Mouse (Mus musculus): Measurements from ENCODE around the gene Tatdn2. TPM values are rescaled to one million over a fixed set of nuclear protein-coding genes. Genes with fewer than 3 reads are reported as not detected.

The Tatdn2 gene
- total RNA-seq (2021): 10 to 100 TPM; 71.4 to 72.8 TPM
- long read RNA-seq, experiment 1: 0 reads
- long read RNA-seq, experiment 2, partial matches to known transcripts: 0 of 2 reads
- long read RNA-seq, experiment 2, other reads (novel, unspliced or antisense): 2 of 2 reads

DNA sequence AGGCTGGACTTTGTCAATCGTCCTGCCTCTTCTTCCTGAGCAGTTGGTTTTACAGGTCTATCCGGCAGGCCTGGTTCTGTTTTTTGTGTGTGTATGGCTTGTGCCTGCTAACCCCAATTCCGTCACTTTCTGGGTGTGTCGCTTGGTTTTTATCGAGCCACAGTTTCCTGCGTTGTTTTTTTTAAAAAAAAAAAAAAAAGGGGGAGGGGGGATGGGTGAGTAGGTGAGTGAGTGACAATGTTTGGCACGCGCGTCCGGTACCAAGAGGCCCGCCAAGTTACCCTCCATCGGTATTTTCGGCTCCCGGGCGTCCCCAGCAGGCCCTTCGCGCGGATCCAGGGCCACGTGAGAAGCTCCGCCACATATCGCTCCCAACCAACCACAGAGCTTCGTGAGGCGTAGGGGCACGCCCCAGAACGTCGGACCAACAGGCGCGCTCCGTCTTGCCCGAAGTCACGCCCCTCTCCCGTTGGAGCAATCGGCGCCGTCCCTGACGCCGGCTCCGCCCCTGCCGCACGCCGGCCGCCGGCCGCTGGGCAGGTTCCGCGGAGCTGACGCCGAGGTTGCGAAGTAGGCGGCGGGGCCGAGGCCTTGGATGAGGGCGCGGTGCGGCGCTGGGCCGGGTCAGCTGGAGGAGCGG is at the start of gene Tatdn2:
Gene Tatdn2, plus strand, starts transcription at position 469 of the 640 bp plus-strand sequence.
- peak; percentile 95 to 97 for DNase-seq (ENCODE audit: extremely low spot score in 1 of 2, low spot score in 2 of 2)
- Histone ChIP-seq H3K27ac (peak within 1 kb of the TSS; percentile 74), H3K4me3 (peak within 1 kb of the TSS; percentile 95)
- intact Hi-C loops (cut with DNase I): loop anchor here (5.0 to 10.0 kb wide), 2 partner anchors 59 to 252 kb away; partner anchors contain the start of genes Irak2 and Jagn1
- TF ChIP-seq CTCF (IDR thresholded peaks at IDR 0.05): no peak; the same call in 1 of the 2 replicates

- no peak for TF ChIP-seq CTCF (IDR thresholded peaks at IDR 0.05)
- no peak overlapping the region; the same call in 1 of the 2 replicates for H3K27ac ChIP-seq
- intact Hi-C loops (cut with DNase I): no loop called here
- DNase-seq (ENCODE audit: extremely low spot score in 1 of 2, low spot score in 2 of 2): no peak
- no peak overlapping the region for H3K4me3 ChIP-seq
These were observed 47.3 kb upstream of the Tatdn2 start for GRCm38 (mm10) chr6:113649346-113650196.

DNA sequence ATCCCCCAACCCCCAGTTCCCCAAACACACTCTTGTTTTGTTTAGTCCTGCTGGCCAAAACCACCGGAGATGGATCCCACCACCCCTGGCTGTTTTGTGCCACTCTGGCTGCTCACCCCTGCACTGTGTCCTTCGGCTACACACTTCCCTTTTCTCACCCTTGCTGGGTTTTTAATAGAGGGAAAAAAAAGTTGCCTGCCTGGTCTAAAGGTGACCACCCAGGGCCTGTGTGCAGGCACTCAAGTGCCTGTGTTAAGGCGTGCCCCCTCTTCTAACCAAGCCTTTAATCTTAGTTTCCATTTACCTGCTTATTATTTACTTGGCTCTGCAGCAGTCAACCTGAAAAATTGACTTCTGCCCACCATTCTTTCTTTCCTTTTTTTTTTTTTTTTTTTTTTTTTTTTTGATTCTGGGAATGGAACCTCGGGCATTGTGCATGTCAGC is 46.6 kb upstream of the Tatdn2 start:
- Histone ChIP-seq H3K4me3 (no peak overlapping the region), H3K27ac (peak overlapping the region; percentile 28; the same call in 1 of the 2 replicates)
- intact Hi-C loops (cut with DNase I): no loop called here
- DNase-seq (ENCODE audit: extremely low spot score in 1 of 2, low spot score in 2 of 2): no peak
- TF ChIP-seq CTCF (IDR thresholded peaks at IDR 0.05): no peak

- no peak for DNase-seq (ENCODE audit: extremely low spot score in 1 of 2, low spot score in 2 of 2)
- TF ChIP-seq CTCF (IDR thresholded peaks at IDR 0.05): no peak
- intact Hi-C loops (cut with DNase I): no loop called here
- Histone ChIP-seq H3K27ac (no peak overlapping the region), H3K4me3 (no peak overlapping the region)
These were observed 45.2 kb upstream of the Tatdn2 start for GRCm38 (mm10) chr6:113651626-113652025.

- Histone ChIP-seq H3K27ac (peak overlapping the region; percentile 32; the same call in 1 of the 2 replicates), H3K4me3 (no peak overlapping the region)
- no peak for TF ChIP-seq CTCF (IDR thresholded peaks at IDR 0.05)
- intact Hi-C loops (cut with DNase I): no loop called here
- no peak for DNase-seq (ENCODE audit: extremely low spot score in 1 of 2, low spot score in 2 of 2)
These were observed 43.3 kb upstream of the Tatdn2 start for GRCm38 (mm10) chr6:113653551-113653950.

GRCm38 (mm10) chr6:113654102-113654501 is 42.7 kb upstream of the Tatdn2 start:
- intact Hi-C loops (cut with DNase I): no loop called here
- no peak for TF ChIP-seq CTCF (IDR thresholded peaks at IDR 0.05)
- DNase-seq (ENCODE audit: extremely low spot score in 1 of 2, low spot score in 2 of 2): no peak
- Histone ChIP-seq H3K27ac (peak overlapping the region; percentile 32), H3K4me3 (no peak overlapping the region)

GRCm38 (mm10) chr6:113654753-113655397 is 42.0 kb upstream of the Tatdn2 start:
- no peak for DNase-seq (ENCODE audit: extremely low spot score in 1 of 2, low spot score in 2 of 2)
- peak overlapping the region; percentile 32; the same call in 1 of the 2 replicates for H3K27ac ChIP-seq
- no peak overlapping the region for H3K4me3 ChIP-seq
- intact Hi-C loops (cut with DNase I): no loop called here
- no peak for TF ChIP-seq CTCF (IDR thresholded peaks at IDR 0.05)

DNA sequence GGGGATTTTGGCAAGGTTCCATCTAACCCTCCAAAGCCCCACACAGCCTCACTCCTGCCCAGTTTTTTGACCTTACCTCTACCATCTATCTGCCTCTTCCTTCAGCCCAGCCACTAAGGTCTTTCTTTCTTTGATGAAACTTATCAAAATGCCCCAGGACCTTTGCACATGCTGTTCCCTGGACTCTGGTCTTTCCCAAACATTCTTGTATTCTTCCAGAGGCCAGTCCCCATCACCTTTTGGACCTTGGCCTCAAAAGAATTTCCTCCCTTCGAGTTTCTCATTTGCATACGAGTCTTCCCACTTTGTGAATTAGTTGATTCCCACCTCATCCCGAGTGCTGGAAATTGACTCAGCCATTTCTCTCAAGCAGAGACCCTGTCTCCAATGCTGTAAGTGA is 41.4 kb upstream of the Tatdn2 start:
- TF ChIP-seq CTCF (IDR thresholded peaks at IDR 0.05): no peak
- H3K27ac ChIP-seq: no peak overlapping the region
- intact Hi-C loops (cut with DNase I): no loop called here
- H3K4me3 ChIP-seq: no peak overlapping the region
- no peak for DNase-seq (ENCODE audit: extremely low spot score in 1 of 2, low spot score in 2 of 2)

DNA sequence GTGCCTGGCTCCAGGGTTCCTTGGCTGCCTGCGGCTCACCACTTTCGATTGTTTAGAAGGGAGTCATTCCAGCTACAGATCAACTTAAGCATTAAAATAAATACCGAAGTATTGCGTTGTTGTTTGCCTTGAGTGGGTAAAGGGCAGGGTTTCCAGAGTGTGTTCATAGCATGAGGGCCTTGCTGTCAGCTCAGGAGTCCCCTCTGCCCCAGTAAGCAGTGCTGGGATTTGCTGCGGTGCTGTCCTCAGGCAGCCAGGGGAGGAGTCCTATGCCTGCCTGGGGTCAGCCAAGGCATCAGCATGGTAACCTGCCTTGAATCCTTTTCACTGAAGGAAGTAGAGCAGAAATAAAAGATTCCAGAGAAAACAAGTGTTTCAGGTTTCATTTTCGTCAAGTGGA is 40.0 kb upstream of the Tatdn2 start:
- no peak for DNase-seq (ENCODE audit: extremely low spot score in 1 of 2, low spot score in 2 of 2)
- Histone ChIP-seq H3K4me3 (no peak overlapping the region), H3K27ac (peak overlapping the region; percentile 7; the same call in 1 of the 2 replicates)
- no peak for TF ChIP-seq CTCF (IDR thresholded peaks at IDR 0.05)
- intact Hi-C loops (cut with DNase I): no loop called here

DNA sequence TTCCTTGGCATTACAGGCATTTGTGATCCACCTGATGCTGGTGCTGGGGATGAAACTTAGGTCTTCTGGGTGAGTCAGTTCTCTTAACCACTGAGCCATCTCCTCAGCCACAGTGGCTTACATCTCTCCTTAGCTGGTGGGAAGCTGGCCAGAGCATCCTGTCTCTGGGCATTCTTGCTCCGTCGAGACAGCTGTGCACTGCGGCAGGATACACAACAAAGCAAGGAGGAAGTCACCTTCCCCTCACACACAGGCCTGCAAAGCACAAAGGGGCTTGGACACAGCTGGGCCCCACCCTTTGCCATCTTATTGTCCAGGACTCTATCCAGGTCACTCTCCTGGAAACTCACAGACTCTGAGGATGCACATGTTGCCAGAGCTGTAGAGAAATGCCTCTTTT is 38.6 kb upstream of the Tatdn2 start:
- Histone ChIP-seq H3K27ac (0 out of 2 replicates have a peak overlapping the region, but pooled peaks have one; percentile 44), H3K4me3 (no peak overlapping the region)
- no peak for TF ChIP-seq CTCF (IDR thresholded peaks at IDR 0.05)
- intact Hi-C loops (cut with DNase I): no loop called here
- DNase-seq (ENCODE audit: extremely low spot score in 1 of 2, low spot score in 2 of 2): no peak

GRCm38 (mm10) chr6:113659648-113660491 is 37.0 kb upstream of the Tatdn2 start:
- intact Hi-C loops (cut with DNase I): no loop called here
- Histone ChIP-seq H3K27ac (peak overlapping the region; percentile 65), H3K4me3 (no peak overlapping the region)
- no peak; the same call in 1 of the 2 replicates for TF ChIP-seq CTCF (IDR thresholded peaks at IDR 0.05)
- DNase-seq (ENCODE audit: extremely low spot score in 1 of 2, low spot score in 2 of 2): no peak
